Mouse (Mus musculus) forebrain, embryonic 16.5 days (tissue): ENCODE measurements at regions not wholly inside any gene's neighbourhood (a gene's known extent, or its start where the extent isn't known, plus 50 kb on each side); places are given as distances from the start of the nearest gene placed in this dataset.

Experiments
- ATAC-seq: fragments of 200-750 bp; cut with Nextera tagmentation; 2 replicates; pipeline ENCODE4 v1.8.0; 2017; ENCODE audit warnings: mild to moderate bottlenecking, moderate library complexity
- H3K27ac ChIP-seq: fragments of 300-500 bp; sonication (generic); 2 replicates; pipeline ENCODE4 v1.5.1; 2014; ENCODE audit warnings: low read length, control low read depth
- H3K27me3 ChIP-seq: fragments of 300-500 bp; sonication (generic); replicated peaks from 2 replicates; pipeline ENCODE4 v1.6.1; 2014; ENCODE audit warnings: low read length; ENCODE audit not compliant: control insufficient read depth, insufficient read depth
- H3K36me3 ChIP-seq: fragments of 300-500 bp; sonication (generic); 2 replicates; pipeline ENCODE4 v1.6.1; 2014; ENCODE audit not compliant: control insufficient read depth, insufficient read depth
- H3K4me1 ChIP-seq: fragments of 300-500 bp; sonication (generic); replicated peaks from 2 replicates; pipeline ENCODE4 v1.6.1; 2014; ENCODE audit warnings: low read length; ENCODE audit not compliant: control insufficient read depth, insufficient read depth
- H3K4me2 ChIP-seq: fragments of 300-500 bp; sonication (generic); 2 replicates; pipeline ENCODE4 v1.6.1; 2014; ENCODE audit warnings: mild to moderate bottlenecking, low read length, control low read depth
- H3K4me3 ChIP-seq: fragments of 300-500 bp; sonication (generic); replicated peaks from 2 replicates; pipeline ENCODE4 v1.5.1; 2014; ENCODE audit warnings: mild to moderate bottlenecking, low read length, control low read depth
- H3K9ac ChIP-seq: fragments of 300-500 bp; sonication (generic); replicated peaks from 2 replicates; pipeline ENCODE4 v1.6.1; 2014; ENCODE audit warnings: low read depth, low read length, control low read depth
- H3K9me3 ChIP-seq: fragments of 300-500 bp; sonication (generic); 2 replicates; pipeline ENCODE4 v1.6.1; 2016; ENCODE audit warnings: low read length; ENCODE audit not compliant: control insufficient read depth
- WGBS: fragments of 180-500 bp; shearing (Covaris S2); extraction: QIAGEN DNeasy Blood & Tissue Kit; methylation state at CpG from one replicate; pipeline ENCODE4 v1.1.7; 2014; 5-methylcytosine and 5-hydroxymethylcytosine counted together

- 52% methylated on average over 3 of the region's 3 CpGs for WGBS
- Histone ChIP-seq H3K9me3 (no peaks in the 10 kb centered on the region), H3K27ac (no peak overlapping the region), H3K4me1 (no peaks in the 10 kb centered on the region), H3K36me3 (no peaks in the 10 kb centered on the region), H3K4me3 (no peak overlapping the region), H3K9ac (no peak overlapping the region), H3K27me3 (no peaks in the 10 kb centered on the region), H3K4me2 (no peak overlapping the region)
- ATAC-seq: no peak
Measured at GRCm38 (mm10) chr2:159676845-159677244, 657.1 kb downstream of the Gm826 start.

- Histone ChIP-seq H3K4me1 (no peaks in the 10 kb centered on the region), H3K36me3 (no peaks in the 10 kb centered on the region), H3K4me2 (no peak overlapping the region), H3K9ac (no peak overlapping the region), H3K4me3 (no peak overlapping the region), H3K9me3 (no peaks in the 10 kb centered on the region), H3K27me3 (no peaks in the 10 kb centered on the region), H3K27ac (no peak overlapping the region)
- ATAC-seq: no peak
- 76% methylated on average over 1 of the region's 1 CpGs for WGBS
Measured at GRCm38 (mm10) chr2:159680641-159681040, 653.3 kb downstream of the Gm826 start.

- H3K27me3 ChIP-seq: no peaks in the 10 kb centered on the region
- 86% methylated on average over 3 of the region's 3 CpGs for WGBS
- no peak overlapping the region for H3K9ac ChIP-seq
- no peak overlapping the region for H3K4me3 ChIP-seq
- peaks cover 2% of the 10 kb centered on the region; the same call in 1 of the 2 replicates for H3K9me3 ChIP-seq
- ATAC-seq: no peak
- H3K4me2 ChIP-seq: no peak overlapping the region
- no peaks in the 10 kb centered on the region for H3K4me1 ChIP-seq
- H3K36me3 ChIP-seq: no peaks in the 10 kb centered on the region
- H3K27ac ChIP-seq: no peak overlapping the region
Measured at GRCm38 (mm10) chr2:159703100-159703499, 630.9 kb downstream of the Gm826 start.

GRCm38 (mm10) chr2:159708141-159708540 is 625.8 kb downstream of the Gm826 start:
- Histone ChIP-seq H3K4me1 (no peaks in the 10 kb centered on the region), H3K36me3 (no peaks in the 10 kb centered on the region), H3K27ac (no peak overlapping the region), H3K9me3 (no peaks in the 10 kb centered on the region), H3K4me2 (no peak overlapping the region), H3K9ac (no peak overlapping the region), H3K4me3 (no peak overlapping the region), H3K27me3 (no peaks in the 10 kb centered on the region)
- no peak for ATAC-seq
- 92% methylated on average over 2 of the region's 2 CpGs for WGBS

DNA sequence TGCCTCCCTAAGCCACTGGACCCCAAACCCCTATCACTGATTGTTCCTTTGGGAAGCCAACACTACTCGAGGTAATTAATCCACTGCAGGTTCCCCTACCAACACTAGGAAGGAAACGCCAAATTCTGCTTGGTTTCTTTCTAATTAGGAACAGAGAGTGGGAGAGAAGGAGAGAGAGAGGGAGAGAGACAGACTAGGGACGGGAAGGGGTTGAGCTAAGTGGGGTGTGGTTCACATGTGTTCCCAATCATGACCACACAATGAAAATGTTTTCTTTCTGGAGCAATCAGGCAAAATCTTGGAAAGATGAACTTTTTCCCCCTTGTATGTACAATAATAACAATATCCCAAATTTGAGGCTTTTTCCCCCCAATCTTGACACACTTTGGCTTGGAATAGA is 619.3 kb downstream of the Gm826 start:
- H3K4me2 ChIP-seq: no peak overlapping the region
- H3K36me3 ChIP-seq: no peaks in the 10 kb centered on the region
- 20% methylated on average over 3 of the region's 3 CpGs for whole genome bisulfite sequencing
- H3K27me3 ChIP-seq: no peaks in the 10 kb centered on the region
- no peak for ATAC-seq
- H3K4me1 ChIP-seq: no peaks in the 10 kb centered on the region
- no peaks in the 10 kb centered on the region for H3K9me3 ChIP-seq
- H3K27ac ChIP-seq: no peak overlapping the region
- no peak overlapping the region for H3K9ac ChIP-seq
- no peak overlapping the region for H3K4me3 ChIP-seq

GRCm38 (mm10) chr2:159718738-159719137 is 615.2 kb downstream of the Gm826 start:
- Histone ChIP-seq H3K27ac (no peak overlapping the region), H3K9ac (no peak overlapping the region), H3K4me2 (no peak overlapping the region), H3K4me1 (no peaks in the 10 kb centered on the region), H3K27me3 (no peaks in the 10 kb centered on the region), H3K9me3 (no peaks in the 10 kb centered on the region), H3K4me3 (no peak overlapping the region), H3K36me3 (no peaks in the 10 kb centered on the region)
- WGBS: 46% methylated on average over 2 of the region's 2 CpGs
- ATAC-seq: no peak

GRCm38 (mm10) chr2:159725158-159726076 is 608.5 kb downstream of the Gm826 start:
- ATAC-seq: no peak
- WGBS: 41% methylated on average over 7 of the region's 7 CpGs
- Histone ChIP-seq H3K4me1 (no peaks in the 10 kb centered on the region), H3K27ac (no peak overlapping the region), H3K9ac (no peak overlapping the region), H3K36me3 (no peaks in the 10 kb centered on the region), H3K4me2 (no peak overlapping the region), H3K4me3 (no peak overlapping the region), H3K9me3 (no peaks in the 10 kb centered on the region), H3K27me3 (no peaks in the 10 kb centered on the region)

DNA sequence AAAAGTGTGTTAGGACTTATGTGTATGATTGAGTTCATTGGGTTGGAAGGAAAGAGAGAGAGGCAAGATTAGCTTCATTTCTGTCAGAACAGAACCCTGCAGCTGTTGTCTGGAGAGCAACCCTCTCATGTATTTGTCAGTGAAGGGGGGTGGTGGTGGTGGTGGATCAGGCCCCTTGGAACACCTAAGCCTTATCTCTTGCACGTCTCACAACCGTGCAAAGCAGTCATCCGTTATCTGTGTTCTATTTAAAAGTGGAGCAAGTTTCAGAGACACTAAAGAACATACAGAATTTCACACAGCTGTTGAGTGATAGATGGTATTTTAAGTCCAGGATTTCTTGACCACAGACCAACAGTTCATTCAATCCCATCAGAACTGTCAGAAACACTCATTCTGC is 604.7 kb downstream of the Gm826 start:
- H3K36me3 ChIP-seq: no peaks in the 10 kb centered on the region
- H3K4me2 ChIP-seq: no peak overlapping the region
- no peak for ATAC-seq
- no peak overlapping the region for H3K9ac ChIP-seq
- H3K4me3 ChIP-seq: no peak overlapping the region
- H3K27ac ChIP-seq: no peak overlapping the region
- 92% methylated on average over 3 of the region's 3 CpGs for WGBS
- H3K27me3 ChIP-seq: no peaks in the 10 kb centered on the region
- no peaks in the 10 kb centered on the region; the same call in 1 of the 2 replicates for H3K4me1 ChIP-seq
- no peaks in the 10 kb centered on the region for H3K9me3 ChIP-seq

DNA sequence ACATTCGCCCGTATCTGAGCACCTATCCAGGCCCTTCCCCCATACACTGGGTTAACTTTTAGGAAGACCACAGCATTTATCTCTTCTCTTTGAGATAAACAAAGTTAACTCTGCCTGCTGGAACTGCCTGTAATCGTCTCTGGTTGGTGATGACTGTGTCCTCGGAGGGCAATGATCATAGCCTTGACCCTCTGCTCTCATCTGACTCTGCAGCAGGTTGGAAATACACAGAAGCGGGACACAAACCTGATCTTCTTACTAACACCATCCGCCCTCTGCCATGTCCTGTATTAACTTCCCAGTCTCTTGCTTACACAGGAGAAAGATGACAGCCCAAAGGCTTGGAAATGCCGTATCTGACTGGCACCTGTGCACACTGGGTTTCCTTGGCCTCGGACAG is 603.7 kb downstream of the Gm826 start:
- no peak overlapping the region for H3K9ac ChIP-seq
- no peak for ATAC-seq
- WGBS: 93% methylated on average over 8 of the region's 8 CpGs
- no peak overlapping the region for H3K27ac ChIP-seq
- H3K4me2 ChIP-seq: no peak overlapping the region
- no peaks in the 10 kb centered on the region; the same call in 1 of the 2 replicates for H3K4me1 ChIP-seq
- H3K27me3 ChIP-seq: no peaks in the 10 kb centered on the region
- no peaks in the 10 kb centered on the region for H3K9me3 ChIP-seq
- H3K4me3 ChIP-seq: no peak overlapping the region
- H3K36me3 ChIP-seq: no peaks in the 10 kb centered on the region
